Mouse (Mus musculus): ENCODE results near the gene Ifitm3.
A peak's percentile ranks its signal among the peaks of the same experiment; 100 is the strongest.
"Not testable (repeated sequence)": the region's sequence is repeated elsewhere in the genome, so short reads cannot be mapped to it uniquely, and the experiment has no call there.

The Ifitm3 gene

DNA sequence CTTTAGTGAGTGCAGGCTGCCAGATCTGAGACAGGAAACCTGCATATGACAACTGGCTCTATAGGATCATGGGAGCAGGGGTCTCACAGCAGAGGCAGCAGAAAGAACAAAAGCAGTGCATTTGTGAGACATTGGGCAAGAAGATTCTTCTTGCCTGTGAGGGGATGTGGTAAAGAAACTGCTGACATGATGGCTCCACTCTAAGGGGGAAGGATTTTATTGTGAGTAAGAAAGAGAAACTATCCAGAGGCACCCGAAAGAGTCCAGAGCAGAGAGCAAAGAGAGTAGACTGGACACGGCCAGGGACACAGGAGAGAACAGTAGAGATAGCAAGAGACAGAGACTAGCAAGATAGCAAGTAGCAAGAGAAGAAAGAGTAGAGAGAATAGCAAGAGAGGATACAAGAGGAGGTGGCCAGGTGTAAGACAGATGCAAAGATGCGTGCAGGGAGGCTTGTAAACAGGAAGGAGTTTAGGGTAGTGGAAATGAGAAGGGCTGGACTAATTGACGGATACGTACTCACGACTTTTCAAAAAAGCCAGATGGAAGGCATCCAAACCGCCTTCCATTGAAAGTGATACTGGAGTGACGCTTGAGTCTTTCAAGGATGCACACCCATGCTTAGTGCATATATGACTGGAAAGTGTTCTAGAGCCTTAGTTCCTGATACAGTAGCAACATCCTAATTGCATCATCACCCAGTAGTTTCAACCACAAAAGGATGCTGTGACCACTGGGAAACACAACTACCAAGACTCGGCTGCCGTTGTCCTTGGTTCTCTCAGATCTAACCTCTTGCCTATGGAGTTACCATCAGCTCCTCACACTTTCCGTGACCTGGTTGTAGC is 11.5 kb downstream of the Ifitm3 start:
- DNase-seq = no peak

DNA sequence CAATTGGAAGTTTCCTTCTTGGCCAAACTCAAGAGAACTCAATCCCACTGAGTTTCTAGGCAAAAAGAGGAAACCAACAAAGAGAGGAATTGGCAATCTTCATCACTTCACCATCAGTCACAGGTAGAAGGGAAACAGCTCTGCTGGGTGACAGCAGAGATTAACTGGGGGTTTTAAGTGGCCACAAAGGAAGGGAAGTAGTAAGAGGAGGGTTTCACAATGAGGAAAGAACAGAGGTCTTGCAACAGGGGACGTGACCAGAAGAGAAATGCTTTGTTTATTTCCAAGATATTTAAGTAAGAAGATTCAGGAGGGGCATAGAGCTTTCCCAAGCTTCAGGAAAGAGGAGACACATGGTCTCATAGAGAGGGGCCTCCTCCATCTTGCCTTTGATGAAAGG is 12.8 kb downstream of the Ifitm3 start:
- DNase-seq = no peak

DNA sequence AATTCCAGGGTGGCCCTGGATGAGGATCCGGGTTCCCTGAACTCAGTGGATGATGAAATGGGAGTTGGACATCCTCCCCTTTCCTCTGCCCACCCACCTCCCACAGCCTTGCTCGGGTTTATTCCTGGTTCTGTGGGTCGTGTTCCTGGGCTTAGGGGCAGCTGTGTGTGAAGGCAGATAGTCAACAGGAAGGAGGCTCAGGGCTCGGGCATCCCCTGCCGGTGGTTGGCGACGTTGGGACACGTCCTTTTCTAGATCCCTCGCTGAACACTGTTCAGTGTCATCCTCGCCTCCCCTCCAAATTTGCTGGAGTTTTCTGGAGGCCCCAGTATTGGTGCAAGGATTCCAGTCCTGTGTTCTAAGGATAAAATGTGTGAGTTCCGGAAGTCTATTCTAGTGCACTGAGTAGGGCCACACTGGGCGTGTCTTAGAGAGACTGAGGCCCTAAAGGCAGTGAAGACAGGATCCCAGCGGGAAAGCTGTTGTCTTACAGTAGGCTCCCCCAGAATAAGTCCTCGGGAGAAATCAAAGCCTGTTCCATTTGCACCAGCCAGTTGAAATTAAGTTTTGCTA is 19.4 kb downstream of the Ifitm3 start:
- no peak for DNase-seq

DNA sequence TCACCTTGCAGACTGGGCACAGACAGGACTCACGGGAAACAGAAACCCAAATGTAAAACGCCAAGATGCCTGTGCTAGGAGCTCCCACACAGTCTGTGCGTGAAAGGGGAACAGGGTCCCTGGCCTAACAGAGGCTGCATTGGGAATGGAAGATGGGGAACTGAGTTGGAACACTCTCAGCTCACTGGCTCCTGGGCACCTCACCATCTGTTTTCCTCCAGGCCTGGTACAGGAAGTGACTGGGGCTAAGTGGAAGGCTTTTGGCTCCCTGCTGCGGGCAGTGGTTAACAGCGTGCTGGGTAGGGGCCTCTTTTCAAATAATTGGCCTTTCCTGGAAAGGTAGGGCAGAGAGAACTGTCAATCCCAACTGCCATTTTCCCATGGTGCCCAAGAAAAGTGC is 19.9 kb downstream of the Ifitm3 start:
- DNase-seq = no peak

DNA sequence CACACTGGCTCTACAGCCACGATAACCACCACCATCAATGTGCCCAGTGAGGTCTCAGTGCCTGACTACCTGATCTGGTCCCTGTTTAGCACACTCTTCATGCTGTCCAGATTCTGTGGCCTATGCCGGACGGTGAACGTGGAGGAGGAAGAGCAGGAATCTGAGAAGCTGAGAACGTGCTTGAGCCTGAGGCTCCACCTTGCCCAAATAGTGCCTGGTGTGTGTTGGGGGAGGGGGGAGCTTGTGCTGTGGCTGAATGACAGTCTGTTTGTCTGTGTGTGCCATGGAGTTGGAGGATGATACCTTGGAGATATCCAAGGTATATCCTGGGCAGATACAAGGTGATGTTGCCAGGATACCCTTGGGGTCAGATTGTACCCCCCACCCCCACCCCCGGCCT is 20.4 kb downstream of the Ifitm3 start:
- no peak for DNase-seq

DNA sequence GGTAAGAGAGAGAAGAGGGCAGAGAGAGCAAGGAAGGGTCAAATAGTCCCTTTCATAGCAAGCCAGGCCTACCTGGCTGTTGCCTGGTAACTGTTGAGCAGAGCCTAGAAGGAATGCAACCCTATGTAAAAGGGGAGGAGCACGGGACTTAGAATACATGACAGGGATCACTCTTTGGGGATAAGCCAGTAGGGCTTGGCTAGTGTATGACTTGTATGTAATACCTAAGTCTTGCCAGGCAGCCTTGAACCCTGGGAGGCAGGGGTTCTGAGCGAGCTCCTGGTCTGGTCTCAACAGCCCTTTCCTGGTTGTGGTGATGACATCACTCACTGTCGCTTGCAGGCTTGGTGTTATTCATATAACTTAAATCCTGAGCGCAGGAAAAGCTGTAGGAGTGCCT is 21.5 kb downstream of the Ifitm3 start:
- DNase-seq = no peak

DNA sequence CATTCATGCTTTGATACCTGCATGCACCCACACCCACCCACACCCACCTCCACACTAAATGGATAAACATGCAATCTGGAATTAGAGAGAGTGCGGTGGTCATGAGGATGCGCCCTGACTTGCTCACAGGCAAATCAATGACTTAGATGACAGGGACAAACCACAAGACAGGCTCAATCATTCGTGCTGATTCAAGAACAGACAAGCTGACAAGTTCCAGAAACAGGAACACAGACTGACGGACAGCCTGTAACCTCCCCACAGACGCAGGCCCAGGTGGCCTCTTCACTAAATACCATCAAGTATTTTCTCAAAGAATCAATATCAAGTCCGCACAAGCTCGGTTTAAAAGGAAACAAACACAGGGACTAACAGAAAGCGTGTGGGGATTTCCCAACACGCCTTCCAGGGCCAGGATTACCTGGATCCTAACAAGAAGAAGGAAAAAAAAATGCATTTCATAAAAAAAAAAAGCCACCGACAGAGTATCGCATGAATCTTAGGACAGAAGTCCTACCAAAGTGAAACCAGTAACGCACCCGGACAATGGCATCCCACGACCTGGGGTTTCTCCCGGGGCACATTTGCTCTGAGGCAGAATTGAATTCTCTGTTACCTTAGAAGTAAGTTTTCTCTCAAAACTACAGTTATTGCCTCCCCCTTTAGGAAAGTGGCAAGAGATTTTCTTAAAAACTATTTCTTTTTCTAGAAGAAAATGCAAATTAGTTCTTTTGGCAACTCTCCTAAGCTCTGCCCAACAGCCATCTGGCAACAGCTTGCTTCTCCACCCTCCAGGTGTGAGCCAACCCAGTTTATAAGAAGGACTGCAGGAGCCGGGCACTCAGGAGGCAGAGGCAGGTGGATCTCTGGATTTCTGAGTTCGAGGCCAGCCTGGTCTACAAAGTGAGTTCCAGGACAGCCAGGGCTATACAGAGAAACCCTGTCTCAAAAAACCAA is 23.1 kb downstream of the Ifitm3 start:
- DNase-seq = no peak

DNA sequence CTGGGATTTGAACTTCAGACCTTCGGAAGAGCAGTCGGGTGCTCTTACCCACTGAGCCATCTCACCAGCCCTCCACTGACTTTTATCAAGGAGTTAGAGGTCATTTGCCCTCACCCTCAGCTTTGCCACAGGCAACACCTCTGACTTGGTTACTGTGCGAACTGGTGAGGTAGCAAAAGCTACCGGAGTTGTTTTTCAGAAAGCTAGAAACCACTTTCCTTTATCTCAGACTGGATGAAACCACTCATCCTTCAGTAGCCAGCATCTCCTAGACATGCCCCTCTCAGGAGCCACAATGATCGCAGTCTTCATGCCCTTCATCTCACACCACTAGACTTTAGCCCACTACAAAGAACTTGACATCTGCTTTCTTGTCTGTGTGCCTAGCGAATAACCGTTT is 27.6 kb downstream of the Ifitm3 start:
- DNase-seq = no peak

DNA sequence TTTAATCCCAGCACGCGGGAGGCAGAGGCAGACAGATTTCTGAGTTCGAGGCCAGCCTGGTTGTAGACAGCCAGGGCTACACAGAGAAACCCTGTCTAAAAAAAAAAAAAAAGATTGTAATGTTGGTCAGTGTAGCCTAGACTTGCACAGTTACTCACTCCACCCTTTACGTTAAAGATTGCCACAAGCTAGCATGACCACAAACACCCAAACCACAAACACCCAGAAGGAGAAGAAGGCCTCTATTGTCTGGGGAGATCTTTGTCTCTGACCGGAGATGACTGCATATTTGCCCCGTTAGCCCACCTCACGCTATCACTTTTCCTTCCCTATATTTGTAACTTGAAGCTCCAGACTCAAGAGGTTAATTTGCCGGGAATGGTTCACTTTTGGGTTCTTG is 28.9 kb downstream of the Ifitm3 start:
- DNase-seq = no peak

DNA sequence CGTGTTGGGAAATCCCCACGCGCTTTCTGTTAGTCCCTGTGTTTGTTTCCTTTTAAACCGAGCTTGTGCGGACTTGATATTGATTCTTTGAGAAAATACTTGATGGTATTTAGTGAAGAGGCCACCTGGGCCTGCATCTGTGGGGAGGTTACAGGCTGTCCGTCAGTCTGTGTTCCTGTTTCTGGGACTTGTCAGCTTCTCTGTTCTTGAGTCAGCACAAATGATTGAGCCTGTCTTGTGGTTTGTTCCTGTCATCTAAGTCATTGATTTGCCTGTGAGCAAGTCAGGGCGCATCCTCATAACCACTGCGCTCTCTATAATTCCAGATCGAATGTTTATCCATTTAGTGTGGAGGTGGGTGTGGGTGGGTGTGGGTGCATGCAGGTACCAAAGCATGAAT is 33.9 kb downstream of the Ifitm3 start:
- not testable (repeated sequence) for DNase-seq

DNA sequence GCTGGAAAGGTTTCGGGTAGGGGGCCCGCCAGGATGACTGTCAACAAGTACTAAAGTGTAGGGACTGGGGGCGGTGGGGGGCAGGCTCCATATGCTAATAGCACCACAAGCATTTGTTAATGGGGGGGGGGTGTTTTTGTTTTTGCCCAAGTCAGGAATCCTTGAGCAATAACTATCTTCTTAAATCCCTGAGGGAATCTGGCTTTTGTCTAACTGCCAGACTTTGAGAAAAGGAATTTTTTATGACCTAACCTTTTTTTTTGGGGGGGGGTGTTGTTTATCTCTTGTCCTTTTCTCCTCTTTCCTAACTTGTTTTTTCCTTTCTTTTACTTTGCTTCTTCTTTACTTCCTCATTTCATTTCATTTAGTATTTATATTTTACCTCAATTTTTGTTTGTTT is 35.1 kb downstream of the Ifitm3 start:
- no peak for DNase-seq

DNA sequence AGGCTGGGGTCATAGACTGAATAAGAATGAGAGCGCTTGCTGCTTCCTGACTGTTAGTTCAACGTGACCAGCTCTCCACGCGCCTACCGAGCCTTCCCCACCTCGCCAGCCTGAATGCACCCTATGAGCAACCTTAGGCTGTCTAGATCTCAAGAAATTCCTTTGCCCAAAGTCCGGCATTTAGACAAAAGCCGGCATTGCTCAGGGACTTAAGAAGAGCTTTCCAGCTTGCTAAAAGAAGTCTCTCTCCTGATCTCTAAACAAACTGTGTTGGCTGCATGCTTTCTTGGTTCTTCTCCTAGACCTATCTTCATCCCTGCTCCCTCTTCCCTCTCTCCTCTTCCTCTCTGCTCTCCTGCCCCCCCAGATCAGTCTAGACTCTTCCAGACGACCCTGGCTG is 35.6 kb downstream of the Ifitm3 start:
- DNase-seq = no peak

DNA sequence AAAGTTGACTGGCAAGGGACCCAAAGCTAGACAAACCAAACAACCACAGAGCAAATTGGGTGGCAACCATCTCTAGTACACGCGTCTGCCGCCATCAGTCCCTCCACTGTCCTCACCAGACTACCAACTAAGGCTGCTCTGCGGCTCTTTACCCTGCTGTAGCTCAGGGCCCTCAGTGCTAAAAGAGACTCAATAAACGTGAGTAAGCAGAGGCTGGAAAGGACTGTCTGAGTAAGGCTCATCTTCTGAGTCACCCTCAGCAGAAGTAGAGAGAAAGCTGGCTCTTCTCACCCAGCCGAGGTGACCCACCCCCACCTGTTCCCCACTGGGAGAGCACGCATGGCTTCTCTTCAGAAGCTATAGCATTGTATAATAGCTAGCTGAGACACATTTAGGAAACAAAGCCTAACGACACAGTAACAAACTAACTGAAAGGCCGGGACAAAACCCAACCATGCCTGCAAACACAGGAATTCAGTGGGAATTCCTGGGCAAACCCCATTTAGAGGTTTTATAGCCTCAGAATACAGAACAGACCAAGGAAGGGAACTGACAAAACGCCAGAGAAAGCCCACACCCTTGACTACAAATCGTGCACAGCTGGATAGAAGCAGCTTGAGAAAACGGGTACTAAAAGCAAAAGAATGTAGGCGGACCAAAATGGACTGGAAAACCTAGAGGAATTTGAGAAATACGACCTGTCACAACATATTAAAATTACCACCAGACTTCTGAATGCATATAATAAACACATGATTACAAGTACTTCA is 37.0 kb downstream of the Ifitm3 start:
- DNase-seq = peak; percentile 27

DNA sequence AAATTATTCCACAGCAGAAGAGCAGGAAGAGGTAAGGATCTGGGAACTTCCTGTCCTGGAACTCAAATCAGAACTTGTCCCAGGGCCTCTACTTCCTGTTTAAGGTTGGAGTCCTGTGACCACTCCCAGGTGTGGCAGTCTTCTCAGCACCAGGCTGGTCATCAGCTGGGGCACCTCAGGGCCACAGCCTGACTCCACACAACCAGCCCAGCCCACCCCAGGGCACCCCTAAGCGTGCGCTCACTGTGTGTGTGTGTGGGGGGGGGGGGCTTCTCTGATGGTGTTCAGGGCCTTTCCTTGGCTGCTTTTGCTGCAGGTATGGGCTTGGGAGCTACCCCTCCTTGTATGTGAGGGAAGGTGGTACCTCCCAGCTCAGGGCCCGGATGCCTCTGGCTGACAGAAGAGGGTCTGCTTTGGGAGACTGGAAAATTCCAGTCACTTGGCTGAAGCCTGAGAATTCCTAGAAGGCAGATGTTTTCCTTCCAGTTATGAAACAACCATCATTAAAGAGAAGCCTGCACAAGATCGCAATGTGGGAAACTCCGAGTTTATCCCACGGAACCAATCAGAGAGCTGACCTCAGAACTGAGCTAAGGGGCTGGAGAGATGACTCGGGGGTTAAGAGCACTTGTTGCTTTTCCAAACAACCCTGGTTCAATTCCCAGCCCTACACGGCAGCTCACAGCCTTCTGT is 38.9 kb downstream of the Ifitm3 start:
- DNase-seq = peak; percentile 66

DNA sequence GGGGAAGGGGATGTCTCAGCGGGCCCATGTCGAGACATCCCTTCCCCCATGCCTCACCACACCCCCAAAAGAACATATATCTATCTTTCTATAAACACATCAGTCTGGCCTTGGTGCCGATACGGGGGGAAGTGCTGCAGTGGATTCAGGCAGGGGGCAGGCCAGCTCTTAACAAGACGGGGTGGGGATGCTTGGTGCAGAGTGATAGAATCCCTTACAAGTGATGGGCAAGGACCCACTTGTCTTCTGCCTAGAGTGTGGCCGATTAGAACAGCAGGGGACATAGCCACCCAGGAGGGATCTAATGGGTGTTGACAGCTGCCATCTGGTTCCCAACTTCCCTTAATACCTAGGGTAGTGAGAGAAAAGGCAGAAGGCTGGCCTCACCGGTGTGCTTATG is 39.6 kb downstream of the Ifitm3 start:
- DNase-seq = no peak

DNA sequence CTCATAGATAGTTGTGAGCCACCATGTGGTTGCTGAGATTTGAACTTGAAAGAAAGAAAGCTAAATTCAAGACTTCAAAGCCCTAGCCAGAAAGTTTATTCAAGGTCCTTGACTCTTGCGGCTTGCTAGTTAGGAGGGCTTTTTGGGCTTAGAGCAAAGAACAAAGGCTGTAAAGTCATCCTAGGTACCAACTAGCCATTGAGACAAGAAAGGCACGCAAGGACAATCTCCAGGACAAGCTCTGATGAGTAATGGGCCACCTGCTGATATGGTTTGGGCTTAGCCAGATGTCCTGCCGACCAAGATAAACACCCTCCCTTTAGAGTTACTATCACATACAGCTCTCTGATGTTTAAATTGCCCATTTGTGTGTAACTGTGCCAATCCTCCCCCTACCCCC is 41.9 kb downstream of the Ifitm3 start:
- not testable (repeated sequence) for DNase-seq

DNA sequence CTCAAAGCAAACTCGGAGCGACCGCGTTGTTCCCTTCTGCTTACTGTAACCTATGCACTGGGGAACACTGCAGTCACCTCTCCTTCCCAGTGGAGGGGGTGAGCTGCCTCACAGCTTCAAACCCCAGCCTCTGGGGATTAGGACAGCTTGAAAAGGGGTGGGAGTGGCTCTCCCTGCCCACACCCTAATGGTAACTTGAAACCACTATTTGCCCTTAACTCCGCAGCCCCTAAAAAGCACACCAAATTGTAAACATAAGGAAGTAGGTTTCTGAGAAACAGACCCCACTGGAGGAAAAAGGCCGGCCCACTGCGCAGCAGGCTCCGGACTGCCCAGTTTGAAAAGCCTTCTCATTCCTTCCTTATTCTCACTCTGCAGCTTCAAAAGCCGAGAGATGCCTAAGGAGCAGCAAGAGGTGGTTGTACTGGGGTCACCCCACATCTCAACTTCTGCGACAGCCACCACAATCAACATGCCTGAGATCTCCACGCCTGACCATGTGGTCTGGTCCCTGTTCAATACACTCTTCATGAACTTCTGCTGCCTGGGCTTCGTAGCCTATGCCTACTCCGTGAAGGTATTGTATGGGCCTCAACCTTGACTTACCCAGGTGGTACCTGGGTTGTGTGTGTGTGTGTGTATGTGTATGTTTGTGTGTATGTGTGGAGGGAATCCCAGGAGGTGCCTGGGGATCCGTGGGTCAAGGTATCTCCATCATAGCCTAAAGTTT is 42.5 kb downstream of the Ifitm3 start:
- no peak for DNase-seq

DNA sequence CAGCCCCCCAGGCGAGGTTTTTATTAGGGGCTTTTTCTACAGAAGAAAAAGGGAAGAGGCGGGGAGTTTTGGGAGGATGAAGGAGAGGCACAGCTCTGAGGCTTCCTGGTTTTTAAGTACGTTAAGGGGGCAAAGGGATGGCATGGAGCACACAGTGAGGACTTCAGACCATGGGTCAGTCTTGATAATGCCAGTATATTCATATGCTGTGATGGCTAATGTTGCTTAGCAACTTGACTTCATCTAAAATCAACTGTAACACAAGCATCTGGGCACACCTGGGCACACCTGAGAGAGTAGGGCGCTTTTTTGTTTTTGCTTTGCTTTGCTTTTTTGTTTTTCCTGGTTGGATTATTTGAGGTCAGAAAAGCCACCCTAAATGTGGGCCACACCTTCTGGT is 43.6 kb downstream of the Ifitm3 start, which contains the start of gene Ifitm1:
Ifitm1 (plus strand) TSS at position 301 of the 400 bp plus-strand sequence.
- DNase-seq = no peak

DNA sequence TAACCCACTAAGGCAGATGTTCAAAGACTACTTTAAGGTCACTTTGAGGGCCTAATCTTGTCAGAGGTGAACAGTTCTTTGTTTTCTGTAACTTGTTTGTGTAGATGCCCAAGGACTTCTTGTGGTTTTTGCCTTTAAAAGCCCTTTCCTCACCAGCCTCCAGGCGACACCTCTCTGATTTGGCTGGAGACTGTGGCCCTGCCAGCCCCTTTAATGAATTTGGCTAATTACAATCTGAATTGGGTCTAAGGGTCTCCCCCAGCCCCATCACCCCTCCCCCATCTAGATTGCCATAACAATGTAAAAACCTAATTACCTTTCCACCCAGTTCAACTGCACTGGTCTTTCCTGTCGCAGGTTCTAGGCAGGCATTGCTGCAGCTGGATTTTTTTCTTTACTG is 47.8 kb downstream of the Ifitm3 start:
- DNase-seq = no peak

DNA sequence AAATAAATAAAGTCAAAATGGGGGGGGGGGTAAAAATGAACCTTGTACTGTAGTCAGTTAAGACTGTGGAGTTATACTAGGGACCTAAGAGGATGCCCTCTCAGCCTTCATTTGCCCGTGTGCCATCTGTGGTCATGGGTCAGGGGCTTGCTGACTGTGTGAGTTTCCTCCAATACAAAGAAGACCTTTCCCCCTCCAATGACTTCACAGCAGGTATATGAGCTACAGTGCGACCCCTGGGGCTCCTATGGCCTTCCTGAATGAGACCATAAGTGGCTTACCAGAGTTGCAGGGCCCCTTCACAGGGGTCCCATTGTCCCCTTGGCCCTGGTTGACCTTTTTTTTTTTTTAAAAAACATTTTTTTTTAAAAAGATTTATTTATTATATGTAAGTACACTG is 49.2 kb downstream of the Ifitm3 start:
- DNase-seq = no peak

DNA sequence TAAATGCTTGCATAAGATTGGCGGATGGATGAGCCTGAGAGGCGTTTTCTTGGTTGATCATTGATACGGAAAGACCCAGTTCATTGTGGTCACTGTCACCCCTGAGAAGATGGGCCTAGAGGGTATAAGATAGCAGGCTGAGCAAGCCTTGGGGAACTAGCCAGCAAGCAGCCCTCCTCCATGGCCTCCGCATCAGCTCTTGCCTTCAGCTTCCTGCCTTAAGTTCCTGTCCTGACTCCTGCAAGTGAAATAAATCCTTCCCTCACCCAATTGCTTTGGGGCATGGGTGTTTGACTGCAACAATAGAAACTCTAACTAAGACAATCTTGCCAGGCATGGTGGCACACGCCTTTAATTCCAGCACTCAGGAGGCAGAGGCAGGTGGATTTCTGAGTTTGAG is 50.5 kb downstream of the Ifitm3 start:
- no peak for DNase-seq

All from kidney, postnatal 14 days (tissue).